9 mouse cellular contexts compared by ENCODE assay signal in the genomic region with DNA sequence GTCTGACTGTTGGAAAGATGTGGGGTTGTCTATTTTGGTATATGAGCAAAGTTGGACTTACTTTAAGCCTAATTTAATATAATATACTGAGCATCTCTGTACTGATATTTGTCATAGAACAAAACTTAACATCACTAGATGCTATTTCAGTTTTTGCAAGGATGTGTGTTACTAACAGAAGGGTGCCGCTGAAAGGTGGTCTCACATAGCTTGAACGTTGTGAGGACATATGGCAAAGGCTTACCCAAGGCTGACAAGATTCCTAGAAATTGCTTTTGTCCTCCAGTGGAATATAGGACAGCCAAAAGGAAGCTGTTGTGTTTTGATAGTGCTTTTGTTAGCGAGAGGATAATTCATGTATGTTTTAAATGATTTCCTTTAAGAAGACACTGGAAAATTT. TPM values are rescaled to one million over a fixed set of nuclear protein-coding genes. Genes with fewer than 3 reads are reported as not detected.
A peak's percentile ranks its signal among the peaks of the same experiment; 100 is the strongest.
DNase-seq lines count a peak whose midpoint lies in the region; ATAC-seq and TF ChIP-seq lines count a peak whose summit lies in the region.
"Had no signal": no experiment of that assay in that cellular context is flagged by ENCODE, and none has a peak within 500 bp of the region (broad histone marks: within the 10 kb centered on the region; RNA-seq: fewer than 3 reads in every experiment).

No protein-coding gene starts in this region.

- H3K9ac ChIP-seq in hindbrain, embryonic 12.5 days = 0 out of 2 replicates have a peak overlapping the region, but pooled peaks have one; percentile 9
- H3K9ac ChIP-seq in midbrain, embryonic 16.5 days (ENCODE audit: low read depth, low read length) = no peak overlapping the region

- peak overlapping the region; percentile 8; the same call in 1 of the 2 replicates for H3K27ac ChIP-seq in left cerebral cortex, adult 2 months
- H3K27ac ChIP-seq in forebrain, embryonic 10.5 days = no peak overlapping the region
- no peak overlapping the region for H3K27ac ChIP-seq in hindbrain, embryonic 12.5 days
- no peak overlapping the region for H3K27ac ChIP-seq in midbrain, embryonic 16.5 days (ENCODE audit: low read length)

- DNase-seq in left cerebral cortex, adult 2 months (ENCODE audit: extremely low spot score in 1 of 2, low spot score in 2 of 2) = no peak
- DNase-seq in left cerebral cortex, postnatal 14 days (ENCODE audit: low spot score in 2 of 2) = no peak
- DNase-seq in forebrain, embryonic 10.5 days (ENCODE audit: extremely low spot score, low spot score) = no peak
- no peak for DNase-seq in right cerebral cortex, adult 2 months (ENCODE audit: low spot score in 2 of 2)
- DNase-seq in cerebellum, postnatal 25 days = no peak
- no peak for DNase-seq in embryo, embryonic 11 days
- DNase-seq: left cerebral cortex, postnatal 4 days had no signal

- H3K27me3 ChIP-seq in forebrain, embryonic 10.5 days (ENCODE audit: poor library complexity, severe bottlenecking) = no peaks in the 10 kb centered on the region
- H3K27me3 ChIP-seq in hindbrain, embryonic 12.5 days = no peaks in the 10 kb centered on the region
- H3K27me3 ChIP-seq in midbrain, embryonic 16.5 days (ENCODE audit: control insufficient read depth, insufficient read depth, low read depth, low read length) = no peaks in the 10 kb centered on the region

- ATAC-seq in hindbrain, embryonic 12.5 days (ENCODE audit: low FRiP score) = no peak
- ATAC-seq in midbrain, embryonic 16.5 days = no peak

- intact Hi-C loops in left cerebral cortex, adult 2 months (cut with DNase I) = loop anchor here (2.0 kb wide), 1 partner anchor 65 kb away; no protein-coding TSS in a partner anchor
- intact Hi-C loops in left cerebral cortex, postnatal 14 days (cut with DNase I) = loop anchor here (10.0 kb wide), 1 partner anchor 179 kb away; no protein-coding TSS in a partner anchor

- peak overlapping the region; percentile 79 for H3K4me3 ChIP-seq in left cerebral cortex, adult 2 months
- H3K4me3 ChIP-seq in forebrain, embryonic 10.5 days = peak overlapping the region; percentile 92
- peak overlapping the region; percentile 24 for H3K4me3 ChIP-seq in hindbrain, embryonic 12.5 days
- peak overlapping the region; percentile 29 for H3K4me3 ChIP-seq in midbrain, embryonic 16.5 days (ENCODE audit: low read depth, low read length)

- peak overlapping the region; percentile 77 for H3K4me2 ChIP-seq in hindbrain, embryonic 12.5 days (replicated peaks)
- peak overlapping the region; percentile 52 for H3K4me2 ChIP-seq in midbrain, embryonic 16.5 days (ENCODE audit: low read length)

- no peaks in the 10 kb centered on the region for H3K36me3 ChIP-seq in forebrain, embryonic 10.5 days (replicated peaks)
- no peaks in the 10 kb centered on the region for H3K36me3 ChIP-seq in hindbrain, embryonic 12.5 days
- no peaks in the 10 kb centered on the region for H3K36me3 ChIP-seq in midbrain, embryonic 16.5 days (ENCODE audit: control insufficient read depth, insufficient read depth, low read length)

- H3K9me3 ChIP-seq in forebrain, embryonic 10.5 days = no peaks in the 10 kb centered on the region
- H3K9me3 ChIP-seq in hindbrain, embryonic 12.5 days (replicated peaks) = no peaks in the 10 kb centered on the region
- H3K9me3 ChIP-seq in midbrain, embryonic 16.5 days (replicated peaks; ENCODE audit: control insufficient read depth, low read length, poor library complexity, severe bottlenecking) = no peaks in the 10 kb centered on the region

- TF ChIP-seq CTCF in left cerebral cortex, adult 2 months (IDR thresholded peaks at IDR 0.05) = no peak

- H3K4me1 ChIP-seq in forebrain, embryonic 10.5 days = peaks cover 79% of the 10 kb centered on the region
- peaks cover 42% of the 10 kb centered on the region for H3K4me1 ChIP-seq in hindbrain, embryonic 12.5 days
- peaks cover 33% of the 10 kb centered on the region for H3K4me1 ChIP-seq in midbrain, embryonic 16.5 days (ENCODE audit: control insufficient read depth, insufficient read depth, low read length)

- WGBS in forebrain, embryonic 10.5 days = 77% methylated on average over 3 of the region's 3 CpGs
- WGBS in hindbrain, embryonic 12.5 days = 54% methylated on average over 3 of the region's 3 CpGs
- WGBS in midbrain, embryonic 16.5 days = 42% methylated on average over 3 of the region's 3 CpGs

RNA-seq across cellular contexts. Expression of gene Phlpp1, which starts 3.8 kb away (rescaled TPM):
- total RNA-seq in left cerebral cortex, adult 2 months (2021) = 10 to 100 TPM; 63.1 to 68.4 TPM
- total RNA-seq in left cerebral cortex, postnatal 14 days (2021) = 10 to 100 TPM; 53.7 to 54.7 TPM
- polyA plus RNA-seq in forebrain, embryonic 10.5 days (2016; fragmentation: Nextera tagmentation; extraction: Ambion mirVana) = 5.1 and 5.5 TPM in 2 replicates
- 8.9 and 9.4 TPM in 2 replicates for polyA plus RNA-seq in hindbrain, embryonic 12.5 days (2016; fragmentation: Nextera tagmentation; extraction: Ambion mirVana)
- 7.1 TPM in 2 replicates for polyA plus RNA-seq in midbrain, embryonic 16.5 days (2015; fragmentation: Nextera tagmentation; extraction: Ambion mirVana)

Comparison
In these comparisons a context has a peak if more than half of its experiments do, and no peak if none do; other contexts are left out.
1. H3K4me3 ChIP-seq: peak in every context shown above with its lines; median percentile 92 in forebrain, embryonic 10.5 days; 79 in left cerebral cortex, adult 2 months; 29 in midbrain, embryonic 16.5 days; 24 in hindbrain, embryonic 12.5 days.